Mouse (Mus musculus) layer of hippocampus, adult 9-11 months (tissue): ENCODE results near the gene 4833427G06Rik.

Source experiments
- DNase-seq: peaks from one replicate; pipeline ENCODE4 v3.0.0; 2022

The 4833427G06Rik gene

DNA sequence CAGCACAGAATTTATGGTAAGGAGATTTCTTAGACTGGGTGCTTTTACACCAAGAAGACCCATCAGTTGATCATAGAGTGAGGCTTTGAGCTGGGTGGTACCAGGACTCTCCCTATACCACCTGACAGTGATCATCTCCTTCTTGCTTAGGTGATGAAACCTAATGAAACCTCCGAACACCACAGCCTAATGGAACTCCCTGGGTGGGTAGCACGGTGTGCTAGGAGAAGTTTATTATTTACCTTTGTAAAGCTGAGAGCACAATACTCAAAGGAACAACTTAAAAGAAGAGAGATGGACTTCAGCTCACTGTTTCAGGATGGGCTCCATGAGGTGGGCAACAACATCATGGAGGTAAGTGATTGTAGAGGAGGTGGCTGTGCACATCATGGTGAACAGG is 41.3 kb downstream of the 4833427G06Rik start, which contains the start of gene Btg4:
TSS of gene Btg4 (plus strand) at position 301 of the 400 bp plus-strand sequence.
- DNase-seq, result no peak

DNA sequence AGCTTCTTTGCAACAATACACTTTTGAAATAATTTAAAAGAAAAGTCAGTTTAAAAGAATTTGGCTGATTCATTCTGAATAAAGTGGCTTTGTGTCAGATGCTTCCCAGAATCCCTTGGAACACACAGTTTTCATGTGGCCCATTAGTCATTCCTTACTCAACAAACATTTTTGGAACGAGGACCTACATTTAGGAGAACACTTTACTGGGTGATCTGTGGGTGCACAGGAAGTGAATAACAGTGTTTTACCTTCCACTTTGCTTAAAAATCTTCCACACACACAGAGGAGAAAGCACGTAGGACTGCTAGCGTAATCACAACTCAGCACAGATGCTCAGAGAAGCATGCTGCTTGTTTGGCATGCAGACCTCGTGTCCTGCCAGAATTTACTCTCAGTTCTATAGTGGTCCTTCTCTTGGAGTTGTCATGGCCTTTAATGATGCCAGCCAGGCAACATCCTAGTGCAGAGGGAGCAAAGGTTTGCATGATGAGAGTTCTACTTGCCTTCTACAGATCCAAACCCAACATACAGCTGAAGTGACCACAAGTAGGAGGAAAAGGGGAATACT is 42.8 kb downstream of the 4833427G06Rik start:
- DNase-seq, result peak; percentile 5

DNA sequence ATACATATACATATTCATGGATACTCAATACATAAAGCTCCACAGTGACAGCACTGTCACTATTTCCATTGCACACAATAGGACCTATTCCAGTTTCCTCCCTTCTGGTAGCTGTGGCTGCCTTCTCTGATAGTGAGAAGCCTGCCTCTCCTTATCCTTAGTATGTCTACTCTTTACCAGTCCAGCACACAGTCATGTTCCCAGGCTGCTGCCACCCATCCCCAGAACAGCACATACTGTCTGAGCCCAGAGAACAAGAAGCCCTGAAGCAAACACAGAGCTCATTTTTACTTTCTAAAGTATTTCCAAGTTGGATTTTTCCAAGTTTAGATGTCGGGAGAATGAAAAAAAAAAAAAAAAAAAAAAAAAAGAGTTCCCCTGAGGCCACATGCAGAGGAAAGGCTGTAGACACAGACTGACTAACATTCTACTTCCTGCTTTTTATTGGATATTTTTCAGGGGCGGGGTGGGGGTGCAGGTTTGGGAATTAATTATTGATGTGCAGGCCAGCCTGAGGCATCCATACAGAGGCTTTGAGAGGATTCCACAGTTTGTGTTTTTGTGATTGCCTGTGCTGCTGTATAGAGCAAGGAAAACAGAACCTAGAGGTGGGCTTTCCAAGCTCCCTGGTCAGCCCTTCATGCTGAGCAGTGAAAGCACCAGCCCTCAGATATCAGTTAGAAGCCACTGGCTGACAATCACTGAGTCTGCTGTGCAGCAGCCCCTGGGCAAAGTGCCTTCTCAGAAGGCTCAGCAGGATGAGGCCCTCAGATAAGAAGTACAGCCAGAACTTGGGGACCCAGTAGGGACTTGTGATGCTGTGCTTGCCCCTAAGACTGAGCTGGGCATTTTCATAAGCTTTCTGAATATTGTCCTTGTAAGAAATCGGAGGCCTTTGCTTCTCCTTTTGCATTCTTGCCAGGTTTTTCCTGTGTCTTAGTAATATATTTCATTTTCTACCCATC is 45.2 kb downstream of the 4833427G06Rik start:
- no peak for DNase-seq

DNA sequence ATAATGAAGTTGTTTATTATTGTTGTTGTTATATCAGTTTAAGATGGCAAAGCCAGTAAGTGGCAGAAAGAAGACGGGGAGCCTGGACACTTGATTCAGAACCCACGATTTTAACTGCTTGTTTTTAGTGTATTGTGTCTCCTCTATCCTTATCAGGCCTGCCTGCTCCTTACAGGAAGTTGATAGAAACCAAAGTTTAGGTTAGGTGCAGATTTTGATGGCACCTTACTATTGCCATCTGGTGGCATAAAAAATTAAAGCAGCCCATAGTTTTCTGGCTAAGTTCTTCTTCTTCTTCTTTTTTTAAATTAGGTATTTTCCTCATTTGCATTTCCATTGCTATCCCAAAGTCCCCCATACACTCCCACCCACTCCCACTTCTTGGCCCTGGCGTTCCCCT is 49.7 kb downstream of the 4833427G06Rik start:
- DNase-seq, result no peak

DNA sequence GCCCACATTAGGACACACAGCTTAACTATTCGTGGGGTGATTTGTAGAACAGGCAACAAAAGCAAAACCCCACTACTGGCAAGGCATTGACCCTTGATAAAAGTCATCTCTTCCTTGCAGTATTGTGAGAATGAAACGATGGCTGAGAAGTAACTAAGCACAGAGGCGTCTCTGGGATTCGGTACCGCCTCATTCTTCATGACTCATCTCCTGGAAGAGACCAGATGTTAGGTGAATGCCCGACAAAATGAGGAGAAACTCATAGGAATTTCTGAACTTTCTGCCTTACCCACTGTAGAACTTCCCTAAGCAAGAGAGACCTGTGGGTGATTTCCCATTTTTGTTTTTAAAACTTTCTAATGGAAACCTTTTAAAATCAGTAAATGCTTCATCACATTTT is 59.7 kb downstream of the 4833427G06Rik start:
- no peak for DNase-seq

DNA sequence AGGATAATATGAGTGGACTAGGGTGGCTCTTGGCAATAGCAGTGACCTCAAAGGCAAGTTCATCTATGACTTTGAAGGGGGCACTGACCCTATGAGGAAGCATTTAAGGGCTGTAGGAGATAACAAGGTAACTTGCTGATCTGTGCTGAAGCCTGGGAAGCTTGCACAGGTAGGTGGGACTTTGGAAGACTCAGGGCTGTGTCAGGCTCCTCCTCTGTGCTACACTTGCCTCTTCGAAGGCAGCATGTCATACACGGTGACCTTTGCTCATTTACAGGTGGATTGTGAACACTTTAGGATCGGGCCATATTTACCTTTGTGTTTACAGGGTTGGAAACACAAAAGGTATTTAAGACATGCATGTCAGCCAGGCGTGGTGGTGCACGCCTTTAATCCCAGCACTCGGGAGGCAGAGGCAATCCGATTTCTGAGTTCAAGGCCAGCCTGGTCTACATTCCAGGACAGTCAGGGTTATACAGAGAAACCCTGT is 60.3 kb downstream of the 4833427G06Rik start:
- no peak for DNase-seq

DNA sequence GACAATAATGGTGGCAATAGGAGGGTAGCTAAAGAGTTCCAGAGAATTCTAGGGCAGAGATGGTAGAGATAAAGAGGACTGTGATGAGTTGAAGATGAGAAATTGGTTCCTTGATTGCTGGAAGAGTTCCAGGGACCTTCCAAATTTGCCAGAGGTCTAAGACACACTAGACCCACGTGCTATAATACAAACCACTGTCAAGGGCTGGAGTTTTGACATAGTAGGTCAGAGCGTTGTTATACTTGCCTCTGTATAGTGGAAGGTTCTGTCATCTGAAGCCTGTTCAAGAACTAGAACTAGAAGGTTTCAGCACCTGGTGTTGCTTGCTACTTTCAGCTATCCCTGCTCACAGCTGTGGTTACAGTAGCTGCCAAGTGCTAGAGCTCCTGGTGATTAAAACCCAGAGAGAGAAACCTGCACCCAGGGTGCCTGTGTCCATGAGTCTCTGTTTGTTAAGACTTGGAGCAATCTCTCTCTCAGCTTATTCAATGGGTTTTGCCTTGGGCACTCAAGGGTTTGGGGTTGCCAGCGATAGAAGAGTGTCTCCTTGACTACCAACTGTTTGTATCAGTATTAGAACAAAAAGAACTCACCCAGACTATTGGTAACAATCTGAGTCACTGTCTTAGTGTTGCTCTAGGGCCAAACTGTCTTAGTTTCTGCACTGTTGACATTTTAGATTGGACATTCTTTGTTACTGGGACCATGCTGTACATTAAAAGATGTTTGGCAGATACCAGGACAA is 68.9 kb downstream of the 4833427G06Rik start:
- DNase-seq, result no peak

DNA sequence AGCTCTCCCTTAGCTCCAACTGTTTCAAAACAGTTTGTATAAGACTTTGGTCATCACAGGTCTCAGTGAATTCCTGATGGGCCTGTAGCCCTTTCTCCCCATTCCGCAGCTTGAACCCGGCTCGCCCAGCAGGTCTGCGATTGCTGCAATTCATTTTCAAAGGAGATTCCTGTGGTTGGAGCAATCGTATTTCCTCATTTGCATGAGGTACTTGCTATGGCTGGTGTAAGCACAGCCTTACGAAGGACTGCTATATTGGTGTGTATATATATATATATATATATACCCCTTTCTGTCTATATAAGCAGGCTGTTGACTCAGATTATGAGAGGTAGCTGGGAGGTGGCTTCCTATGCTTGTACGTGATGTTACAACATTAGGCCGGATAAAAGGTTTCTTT is 69.6 kb downstream of the 4833427G06Rik start:
- no peak for DNase-seq

DNA sequence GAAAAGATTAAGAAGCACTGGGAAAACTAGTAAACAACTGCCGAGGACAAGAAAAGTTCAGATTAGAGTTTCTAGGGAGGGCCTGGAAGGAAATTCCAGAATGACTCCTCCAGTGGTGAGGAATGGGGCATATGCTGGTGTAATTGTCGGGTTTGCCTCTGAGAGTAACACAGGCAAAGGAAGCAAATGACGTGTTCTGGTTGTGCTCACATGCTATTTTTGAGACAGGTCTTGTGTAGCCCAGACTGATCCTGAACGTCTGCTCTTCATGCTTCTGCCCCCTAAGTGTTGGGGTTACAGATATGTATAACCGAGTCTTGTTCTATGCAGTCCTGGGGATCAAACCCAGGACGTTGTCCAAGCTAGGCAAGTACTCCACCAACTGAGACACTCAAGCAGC is 70.3 kb downstream of the 4833427G06Rik start:
- DNase-seq, result no peak
